Mouse (Mus musculus) spleen, postnatal 0 days (tissue): Measurements from ENCODE around the gene Adamtsl3. TPM values are rescaled to one million over a fixed set of nuclear protein-coding genes. Genes with fewer than 3 reads are reported as not detected.

ENCODE experiments used
- polyA plus RNA-seq: library from polyadenylated mRNA; unstranded; fragments of >200 nt; fragmentation: Nextera tagmentation; extraction: Ambion mirVana; gene quantifications from 2 replicates; pipeline ENCODE4 v1.2.1, GENCODE M21; 2015

The Adamtsl3 gene
- polyA plus RNA-seq, result 0.25 and 0.28 TPM in 2 replicates

DNA sequence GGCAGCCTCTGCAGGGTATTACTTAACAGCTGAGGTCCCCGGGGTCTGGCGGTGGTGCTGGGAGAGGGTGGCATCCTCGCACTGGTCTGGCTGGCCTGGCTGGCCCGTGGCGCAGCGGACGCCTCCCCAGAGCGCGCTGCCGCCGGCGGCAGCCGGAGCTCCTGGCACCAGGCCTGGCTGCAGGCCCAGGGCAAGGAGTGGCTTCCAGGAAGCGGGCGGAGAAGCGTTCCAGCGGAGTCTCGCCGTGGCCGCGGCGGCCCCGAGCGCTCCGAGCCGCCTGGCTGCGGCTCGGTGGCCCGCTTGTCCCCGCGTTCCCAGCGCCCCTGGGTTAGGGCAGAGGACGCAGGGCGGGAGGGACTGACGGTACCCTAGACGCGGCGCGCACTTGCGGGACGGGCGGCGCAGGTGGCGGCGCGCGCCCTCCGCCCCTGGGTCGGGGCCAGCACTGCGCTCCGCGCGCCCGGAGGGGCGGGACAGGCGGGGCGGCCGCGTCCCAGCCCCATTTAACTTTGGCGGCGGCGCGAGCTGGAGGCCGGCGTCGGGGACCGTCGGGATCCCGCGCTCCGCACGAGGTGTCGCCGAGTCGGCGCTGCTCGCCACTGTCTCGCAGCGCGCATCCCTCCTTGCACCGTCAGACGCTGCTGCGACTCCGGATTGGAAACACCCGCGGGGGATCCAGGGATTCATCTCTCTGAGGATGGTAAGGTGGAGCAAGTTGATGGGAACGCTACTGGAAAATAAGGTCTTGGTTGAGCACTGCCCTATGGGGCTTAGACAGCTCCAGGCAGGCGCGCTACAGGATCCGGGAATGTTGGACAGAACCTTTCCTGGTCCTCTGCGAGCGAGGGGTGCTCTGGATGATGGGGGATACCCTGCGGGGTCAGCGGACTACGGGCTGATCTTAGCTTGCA lies at the start of gene Adamtsl3:
Gene Adamtsl3 (plus strand): TSS at position 484 of the 911 bp plus-strand sequence.

DNA sequence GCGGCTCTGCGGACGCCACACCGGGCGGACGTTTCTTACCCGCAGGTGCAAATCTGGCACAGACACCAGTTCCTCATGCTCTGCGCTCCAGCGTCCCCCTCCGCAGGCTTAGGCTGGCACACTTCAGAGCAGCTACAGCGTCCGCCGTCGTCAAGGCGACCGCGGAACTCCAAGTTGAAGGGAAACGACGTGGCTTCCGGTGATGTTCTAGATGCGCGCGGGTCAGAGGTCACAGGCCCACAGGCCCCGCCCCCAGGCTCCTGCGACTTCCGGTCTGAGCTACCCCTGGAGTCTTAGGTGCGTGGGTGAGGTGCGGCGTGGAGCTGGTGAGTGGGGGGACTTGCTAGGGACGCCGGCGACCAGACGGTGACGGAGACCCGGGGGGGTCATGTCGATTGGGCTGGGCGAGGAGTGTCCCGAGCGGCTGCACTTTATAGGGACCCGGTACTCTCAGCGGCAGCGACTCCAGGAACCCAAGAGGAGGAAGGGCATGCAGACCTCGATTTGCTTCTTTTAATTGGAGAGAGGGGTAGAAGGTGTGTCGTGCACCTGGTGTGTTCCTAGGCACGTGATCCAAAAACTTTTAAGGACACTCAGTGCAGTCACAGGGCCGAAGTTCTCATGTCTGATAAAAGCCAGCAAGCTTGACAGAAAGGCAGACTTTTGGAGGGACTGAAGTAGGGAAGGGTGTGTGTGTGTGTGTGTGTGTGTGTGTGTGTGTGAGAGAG lies 313.0 kb downstream of the Adamtsl3 start, which contains the start of the genes Saxo2 and Efl1:
Gene Saxo2 (minus strand): TSS at position 176 of the 728 bp plus-strand sequence.
Gene Efl1 (plus strand): TSS at position 262 of the 728 bp plus-strand sequence.

Other genes with a start within 250 kb of the Adamtsl3 start
- 1.3 and 1.6 TPM in 2 replicates for gene Sh3gl3, start 161.9 kb upstream of the Adamtsl3 start, polyA plus RNA-seq